In the genomic region with DNA sequence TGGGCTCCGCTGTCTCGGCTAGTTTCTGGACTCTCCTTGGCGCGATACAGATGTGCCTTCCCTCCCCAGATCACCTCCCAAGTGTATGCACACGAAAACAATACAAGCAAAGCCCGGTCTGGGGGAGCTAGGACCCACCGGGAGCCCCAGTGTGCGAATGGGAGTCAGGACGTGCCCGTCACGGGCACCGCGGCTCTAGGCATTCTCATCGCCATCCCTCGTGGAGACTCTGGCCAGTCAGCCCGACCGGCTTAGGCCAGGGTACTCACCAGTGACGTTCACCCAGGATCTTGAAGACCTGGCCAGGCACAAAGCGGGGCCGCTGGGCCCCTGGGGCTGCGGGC, we compare ENCODE assay signal across 8 mouse cellular contexts. TPM values are rescaled to one million over a fixed set of nuclear protein-coding genes. Genes with fewer than 3 reads are reported as not detected.
DNase-seq lines count a peak whose midpoint lies in the region; ATAC-seq and TF ChIP-seq lines count a peak whose summit lies in the region.

No protein-coding gene starts in this region.

- H3K27ac ChIP-seq in heart, adult 2 months = no peak overlapping the region
- H3K27ac ChIP-seq in forebrain, embryonic 12.5 days = peak overlapping the region; percentile 93
- peak overlapping the region; percentile 16; the same call in 1 of the 2 replicates for H3K27ac ChIP-seq in liver, embryonic 14.5 days

- TF ChIP-seq CTCF in heart, adult 2 months (IDR thresholded peaks at IDR 0.05) = no peak
- TF ChIP-seq CTCF in C2C12 (IDR thresholded peaks at IDR 0.05; ENCODE audit: control insufficient read depth, insufficient read depth, insufficient read length) = no peak
- TF ChIP-seq CTCF in liver, embryonic 14.5 days (IDR thresholded peaks at IDR 0.05; ENCODE audit: low read depth) = no peak

- peak overlapping the region; percentile 55 for H3K9ac ChIP-seq in heart, adult 2 months (ENCODE audit: low read depth, low read length)
- peak overlapping the region; percentile 84 for H3K9ac ChIP-seq in forebrain, embryonic 12.5 days
- peak overlapping the region; percentile 62 for H3K9ac ChIP-seq in liver, embryonic 14.5 days (replicated peaks)

- TF ChIP-seq EP300 in heart, adult 2 months (IDR thresholded peaks at IDR 0.05; ENCODE audit: insufficient read depth, low read depth, low read length) = no peak
- TF ChIP-seq EP300 in liver, embryonic 14.5 days (IDR thresholded peaks at IDR 0.05; ENCODE audit: low read depth) = no peak

- peak overlapping the region; percentile 50 for H3K4me3 ChIP-seq in heart, adult 2 months
- H3K4me3 ChIP-seq in C2C12 (ENCODE audit: insufficient read depth, poor library complexity, severe bottlenecking) = peak overlapping the region; percentile 48
- peak overlapping the region; percentile 72 for H3K4me3 ChIP-seq in forebrain, embryonic 12.5 days (replicated peaks)
- peak overlapping the region; percentile 63 to 68 for H3K4me3 ChIP-seq in liver, embryonic 14.5 days (ENCODE audit: insufficient read depth in 1 of 2, low read depth in 2 of 2, low read length in 2 of 2)

- under 1% methylated on average over 21 of the region's 21 CpGs for WGBS in heart, adult 2 months
- under 1% methylated on average over 21 of the region's 21 CpGs for WGBS in forebrain, embryonic 12.5 days
- 0% methylated on average over 21 of the region's 21 CpGs for WGBS in liver, embryonic 14.5 days (ENCODE audit: insufficient replicate concordance)

- no peaks in the 10 kb centered on the region for H3K79me3 ChIP-seq in C2C12 (ENCODE audit: low read depth)

- intact Hi-C loops in heart, adult 2 months (cut with DNase I) = no loop called here

- DNase-seq in heart, adult 2 months = no peak
- DNase-seq in heart, adult 9 months (ENCODE audit: low spot score in 2 of 2) = no peak
- no peak for DNase-seq in liver, embryonic 14.5 days (ENCODE audit: low read depth in 3 of 3, low spot score in 3 of 3)
- no peak for DNase-seq in frontal cortex, adult 2 months (ENCODE audit: extremely low spot score in 1 of 2, low spot score in 1 of 2)
- DNase-seq in urinary bladder, adult 2 months (ENCODE audit: low spot score) = no peak
- DNase-seq in thymus, postnatal 25 days = no peak

- no peaks in the 10 kb centered on the region for H3K4me1 ChIP-seq in heart, adult 2 months (ENCODE audit: control insufficient read depth, insufficient read depth, low read length)
- H3K4me1 ChIP-seq in forebrain, embryonic 12.5 days = peaks cover 38% of the 10 kb centered on the region
- H3K4me1 ChIP-seq in liver, embryonic 14.5 days (replicated peaks; ENCODE audit: control insufficient read depth in 2 of 2, insufficient read depth in 2 of 2, low read length in 1 of 2) = peaks cover 11 to 14% of the 10 kb centered on the region in 2 experiments

- peak overlapping the region; percentile 90 for H3K4me2 ChIP-seq in forebrain, embryonic 12.5 days
- peak overlapping the region; percentile 87 for H3K4me2 ChIP-seq in liver, embryonic 14.5 days (ENCODE audit: low read depth)

- H3K79me2 ChIP-seq in heart, adult 2 months (replicated peaks; ENCODE audit: control insufficient read depth, insufficient read depth, low read length) = no peaks in the 10 kb centered on the region
- H3K79me2 ChIP-seq in C2C12 (ENCODE audit: control insufficient read depth, insufficient read depth) = no peaks in the 10 kb centered on the region

- H3K36me3 ChIP-seq in heart, adult 2 months (ENCODE audit: control insufficient read depth, insufficient read depth, low read length) = no peaks in the 10 kb centered on the region
- no peaks in the 10 kb centered on the region for H3K36me3 ChIP-seq in C2C12 (ENCODE audit: control insufficient read depth, insufficient read depth)
- H3K36me3 ChIP-seq in forebrain, embryonic 12.5 days (replicated peaks) = no peaks in the 10 kb centered on the region
- no peaks in the 10 kb centered on the region for H3K36me3 ChIP-seq in liver, embryonic 14.5 days (replicated peaks; ENCODE audit: control insufficient read depth, insufficient read depth, low read depth)

- H3K9me3 ChIP-seq in forebrain, embryonic 12.5 days = no peaks in the 10 kb centered on the region
- no peaks in the 10 kb centered on the region for H3K9me3 ChIP-seq in liver, embryonic 14.5 days (ENCODE audit: control insufficient read depth, low read length)

- H3K27me3 ChIP-seq in heart, adult 2 months (ENCODE audit: control insufficient read depth, insufficient read depth, low read length) = peaks cover 5% of the 10 kb centered on the region; the same call in 1 of the 2 replicates
- H3K27me3 ChIP-seq in C2C12 (ENCODE audit: control insufficient read depth, insufficient read depth, insufficient read length) = no peaks in the 10 kb centered on the region
- H3K27me3 ChIP-seq in forebrain, embryonic 12.5 days = no peaks in the 10 kb centered on the region
- peaks cover 10% of the 10 kb centered on the region for H3K27me3 ChIP-seq in liver, embryonic 14.5 days (ENCODE audit: control insufficient read depth, insufficient read depth, low read length)

- H3ac ChIP-seq in C2C12 (ENCODE audit: control insufficient read depth, insufficient read length, low read depth) = peak overlapping the region; percentile 90

- ATAC-seq in forebrain, embryonic 12.5 days (ENCODE audit: low FRiP score) = no peak; the same call in 1 of the 2 replicates
- ATAC-seq in liver, embryonic 14.5 days (ENCODE audit: insufficient read depth) = no peak

- no peak for TF ChIP-seq POLR2A in heart, adult 2 months (IDR thresholded peaks at IDR 0.05; ENCODE audit: insufficient read depth, low read depth, low read length)

TF ChIP-seq in C2C12, 6 proteins besides CTCF, POLR2A, EP300 and RAD21:
- TF ChIP-seq MAX (IDR thresholded peaks at IDR 0.05) (no peak), CEBPB (IDR thresholded peaks at IDR 0.05; ENCODE audit: low read depth) (no peak), MYOG (IDR thresholded peaks at IDR 0.05; ENCODE audit: control insufficient read depth, extremely low read depth, insufficient read length) (no peak), MYOD1 (IDR thresholded peaks at IDR 0.05; ENCODE audit: control insufficient read depth, insufficient read length, low read depth) (no peak), FOSL1 (IDR thresholded peaks at IDR 0.05; ENCODE audit: insufficient read depth, low read length, poor library complexity, severe bottlenecking) (no peak), USF1 (IDR thresholded peaks at IDR 0.05; ENCODE audit: low read depth) (no peak)
TF ChIP-seq in C2C12: peak in this region for 0.

RNA-seq across cellular contexts. Expression of gene Tiam1, which starts 0.2 kb away (rescaled TPM):
- total RNA-seq in heart, adult 2 months (2021) = 1 to 10 TPM; 4.4 to 7.9 TPM
- 2.3 and 2.5 TPM in 2 replicates for polyA plus RNA-seq in heart, adult 2 months (2012; rRNA removed)
- 6.9 TPM for polyA plus RNA-seq in C2C12 (2012; fragmentation: generic; extraction: Trizol)
- 24.7 and 31.5 TPM in 2 replicates for polyA plus RNA-seq in forebrain, embryonic 12.5 days (2016; fragmentation: Nextera tagmentation; extraction: Ambion mirVana)
- polyA plus RNA-seq in liver, embryonic 14.5 days (2012; rRNA removed) = 1.0 and 1.6 TPM in 2 replicates
- polyA plus RNA-seq in liver, embryonic 14.5 days (2014; fragmentation: Nextera tagmentation; extraction: Ambion mirVana) = 4.2 and 6.0 TPM in 2 replicates
- polyA plus RNA-seq in frontal cortex, adult 2 months (2012; rRNA removed) = 43.7 and 49.1 TPM in 2 replicates
- polyA plus RNA-seq in urinary bladder, adult 2 months (2012; rRNA removed) = 9.0 and 19.4 TPM in 2 replicates
